Mouse (Mus musculus) embryo, embryonic 11.5 days (tissue): ENCODE measurements around the gene Eya4.

Experiments
- DNase-seq: peaks from one replicate; pipeline ENCODE4 v3.0.0-alpha.2; 2012; ENCODE audit warnings: low read depth, low spot score

Eya4 gene

GRCm38 (mm10) chr10:23063637-23064036 lies 286.9 kb downstream of the Eya4 start:
- no peak for DNase-seq

- DNase-seq: no peak
Observed at GRCm38 (mm10) chr10:23062719-23063118, 287.9 kb downstream of the Eya4 start.

- DNase-seq: no peak
Observed at GRCm38 (mm10) chr10:23060694-23061060, 289.9 kb downstream of the Eya4 start.

GRCm38 (mm10) chr10:23060041-23060693 lies 290.4 kb downstream of the Eya4 start:
- DNase-seq: no peak

GRCm38 (mm10) chr10:23053379-23053915 lies 297.1 kb downstream of the Eya4 start:
- DNase-seq: no peak
